Mouse (Mus musculus): ENCODE results near the gene Krt81. TPM values are rescaled to one million over a fixed set of nuclear protein-coding genes. Genes with fewer than 3 reads are reported as not detected.

Gene Krt81
- not detected for total RNA-seq (2021)
- long read RNA-seq, experiment 1: 0 reads
- long read RNA-seq, experiment 2: 0 reads

DNA sequence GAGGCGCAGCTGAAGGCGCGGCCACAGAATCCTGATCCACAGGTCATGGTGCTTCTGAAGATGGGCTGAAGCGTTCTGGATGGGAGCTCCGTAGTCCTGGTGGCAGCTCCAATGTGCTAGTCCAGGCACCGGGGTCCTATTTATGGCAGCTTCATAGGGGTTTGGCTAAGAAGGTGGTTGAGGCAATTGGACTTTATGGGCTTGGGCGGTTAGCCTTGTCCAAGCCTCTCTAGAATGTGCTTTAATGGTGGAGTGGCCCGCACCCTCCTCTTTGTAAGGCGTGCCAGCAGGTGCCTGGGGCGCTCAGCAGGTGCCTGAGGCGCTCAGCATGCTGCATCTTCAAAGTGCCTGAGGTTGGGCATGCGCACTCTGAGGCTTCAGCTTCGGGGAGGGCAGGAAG is at the start of gene Krt81:
Gene Krt81 (minus strand): TSS at position 101 of the 400 bp plus-strand sequence.
- no peak for DNase-seq (ENCODE audit: low spot score in 2 of 2)

DNA sequence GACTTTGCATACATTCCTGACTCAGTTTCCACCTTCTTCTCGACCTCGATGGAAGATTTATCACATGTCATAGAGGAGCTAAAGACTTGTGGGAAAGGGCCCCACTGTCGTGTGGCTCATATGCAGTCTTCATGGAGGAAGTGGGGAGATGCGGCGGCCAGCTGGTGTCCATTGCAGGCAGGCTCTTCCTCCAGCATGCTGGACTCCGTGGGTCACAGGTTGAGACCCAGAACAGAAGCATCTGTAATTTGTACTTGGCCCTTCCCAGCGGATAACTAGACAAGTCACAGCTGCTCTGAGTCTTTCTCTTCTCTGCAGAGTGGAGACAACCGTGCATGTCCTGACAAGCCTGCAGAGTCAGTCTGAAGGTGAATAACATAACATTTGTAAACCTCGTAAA is 44.7 kb upstream of the Krt81 start:
- DNase-seq (ENCODE audit: low spot score in 2 of 2): no peak

DNA sequence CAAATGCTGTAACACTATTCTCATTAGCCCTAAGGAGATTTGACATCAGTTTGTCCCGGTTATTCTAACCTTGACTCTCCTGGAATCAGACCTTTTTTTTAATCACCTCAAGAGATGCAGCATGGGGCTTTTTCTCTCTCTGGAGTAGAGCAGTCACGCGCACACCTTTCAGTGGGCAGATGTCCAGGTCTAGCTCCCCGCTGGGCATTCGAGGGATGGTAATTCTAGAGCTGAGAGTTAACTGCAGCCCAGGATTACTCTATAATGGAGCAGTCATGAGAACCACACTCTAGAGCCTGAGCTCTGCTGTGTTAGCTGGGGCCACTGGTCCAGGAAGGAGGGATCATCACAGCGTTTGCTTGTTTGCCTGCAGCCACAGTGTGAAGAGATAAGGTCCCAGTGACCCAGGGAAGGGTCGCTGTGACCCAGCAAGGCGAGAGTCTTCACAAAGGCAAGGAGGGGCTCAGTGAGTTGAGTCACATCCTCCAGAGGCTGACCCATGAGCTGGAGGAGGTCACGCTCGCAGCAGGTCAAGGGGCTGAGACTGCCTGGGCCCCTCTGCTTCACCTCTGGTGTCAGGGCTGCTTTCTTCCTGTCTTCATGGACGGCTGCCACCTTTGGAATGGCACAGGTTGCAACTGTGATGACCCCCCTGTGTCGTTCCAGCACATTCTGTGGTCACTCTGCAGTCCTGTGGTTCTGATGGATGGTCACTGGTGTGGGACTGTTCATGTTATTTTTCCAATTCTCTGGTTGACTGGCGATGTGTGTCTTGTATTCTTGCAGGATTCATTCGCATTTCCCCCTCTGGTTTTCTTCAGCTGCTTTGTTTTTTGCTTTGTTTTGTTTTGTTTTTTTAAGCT is 43.6 kb upstream of the Krt81 start:
- no peak for DNase-seq (ENCODE audit: low spot score in 2 of 2)

DNA sequence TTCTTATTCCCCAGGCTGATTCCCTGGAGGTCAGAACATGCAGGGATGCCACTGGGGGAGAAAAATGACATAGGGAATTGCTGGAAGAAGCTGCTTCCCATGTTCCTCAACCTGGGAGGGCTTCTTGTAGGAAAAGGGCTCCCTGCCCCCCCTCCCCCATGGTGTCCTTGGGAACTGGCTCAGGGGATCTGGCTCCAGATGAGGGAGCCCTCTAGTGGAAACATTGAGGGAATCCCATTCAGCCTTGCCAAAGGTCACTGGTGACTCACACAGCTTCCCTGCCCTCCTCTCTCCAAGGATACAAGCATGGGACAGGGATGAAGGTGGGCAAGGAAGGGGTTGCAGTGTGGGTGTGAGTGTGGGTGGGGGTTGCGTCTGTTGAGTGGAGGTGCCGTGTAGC is 33.6 kb upstream of the Krt81 start:
- DNase-seq (ENCODE audit: low spot score in 2 of 2): no peak

DNA sequence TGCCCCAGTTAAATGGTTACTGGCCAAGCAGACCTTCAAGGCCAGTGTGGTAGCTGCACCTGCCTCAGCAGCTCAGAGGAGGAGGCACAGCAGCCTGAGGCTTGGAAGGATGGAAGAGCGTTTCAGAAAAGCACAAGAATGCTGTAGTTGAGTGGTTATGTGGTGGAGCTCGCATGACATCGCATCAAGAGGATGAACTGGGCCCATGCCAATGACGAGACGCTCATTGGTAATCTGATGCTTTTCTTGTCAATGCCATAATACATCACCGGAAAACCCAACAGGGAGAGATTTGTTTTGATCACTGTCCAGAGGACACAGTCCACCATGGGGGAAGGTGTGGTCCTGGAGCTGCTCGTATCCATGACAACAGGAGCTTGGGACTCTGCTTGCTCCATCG is 31.7 kb upstream of the Krt81 start:
- no peak for DNase-seq (ENCODE audit: low spot score in 2 of 2)

DNA sequence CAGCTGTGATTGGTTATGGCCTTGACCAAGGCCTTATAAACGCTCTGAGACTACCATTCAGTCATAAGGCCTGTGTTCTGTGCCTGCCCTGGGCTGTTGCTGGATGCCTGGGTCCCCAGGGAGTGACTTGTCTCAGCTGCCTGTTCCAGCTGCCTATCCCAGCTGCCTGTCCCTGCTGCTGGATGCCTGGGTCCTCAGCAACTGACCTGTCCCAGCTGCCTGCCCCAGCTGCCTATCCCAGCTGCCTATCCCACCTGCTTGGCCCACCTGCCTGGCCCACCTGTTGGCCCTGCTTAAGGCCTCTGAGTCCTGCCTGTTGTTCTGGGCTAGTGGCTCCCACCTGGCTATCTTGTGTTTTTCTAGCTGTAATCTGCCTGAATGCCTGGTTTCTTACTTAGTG is 30.7 kb upstream of the Krt81 start:
- DNase-seq (ENCODE audit: low spot score in 2 of 2): no peak

DNA sequence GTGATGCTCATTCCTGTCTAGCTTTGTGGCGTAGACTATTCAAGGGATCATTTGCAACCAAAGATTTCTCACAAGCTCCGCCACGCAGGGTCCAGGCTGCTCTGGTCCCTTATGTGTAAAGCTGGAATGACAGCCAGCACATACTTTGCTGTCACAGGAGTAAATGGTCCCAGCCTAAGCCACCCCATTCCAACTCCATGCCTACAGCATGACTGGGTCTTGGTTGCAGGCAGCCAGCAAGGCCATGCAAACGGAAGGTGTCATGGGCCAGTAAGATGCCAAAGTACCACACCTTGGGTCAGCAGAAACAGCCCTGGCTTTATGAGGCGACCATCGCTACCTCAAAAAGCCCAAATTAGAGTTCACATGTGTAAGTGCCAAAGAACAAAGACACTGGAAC is 30.2 kb upstream of the Krt81 start:
- DNase-seq (ENCODE audit: low spot score in 2 of 2): no peak

DNA sequence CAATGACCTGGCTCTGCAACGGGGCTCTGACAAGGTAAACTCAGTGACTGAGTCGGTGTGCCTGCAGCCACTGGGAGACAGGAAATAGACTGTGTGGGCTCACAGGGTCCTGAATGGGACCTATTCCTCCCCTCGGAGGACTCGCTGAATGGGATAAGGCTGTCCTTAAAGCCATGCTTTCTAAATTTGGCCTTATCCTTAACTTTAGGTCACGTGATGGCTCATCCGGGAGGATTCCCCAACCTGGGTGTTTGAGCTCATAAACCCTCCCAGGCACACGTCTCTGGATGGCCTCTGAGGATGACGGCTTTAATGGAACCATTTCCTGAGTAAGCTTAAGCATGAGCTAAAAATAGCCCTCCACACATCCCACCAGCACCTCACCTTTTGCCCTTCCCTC is 29.2 kb upstream of the Krt81 start:
- DNase-seq (ENCODE audit: low spot score in 2 of 2): no peak

DNA sequence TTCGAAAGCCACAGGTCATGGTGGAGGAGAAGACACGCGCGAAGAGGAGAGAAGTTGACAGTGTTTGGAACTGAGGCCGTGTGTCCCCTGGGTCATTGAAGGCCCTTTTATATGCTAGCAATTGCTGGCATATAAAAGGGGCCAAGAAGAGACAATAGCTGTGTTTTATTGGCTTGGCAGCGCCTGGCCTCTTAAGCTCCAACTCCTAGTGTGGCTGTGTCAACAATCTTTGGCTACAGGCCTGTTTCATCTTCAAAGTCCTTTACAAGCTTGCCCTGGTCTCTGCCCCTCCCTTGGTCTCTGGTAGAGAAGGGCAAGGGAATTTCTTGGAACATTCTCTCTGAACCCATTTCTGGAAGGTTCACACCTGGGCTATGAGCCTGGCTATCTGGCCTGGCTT is 27.9 kb upstream of the Krt81 start, which contains the start of gene Krt83:
Gene Krt83 (minus strand): TSS at position 82 of the 400 bp plus-strand sequence.
- DNase-seq (ENCODE audit: low spot score in 2 of 2): no peak

DNA sequence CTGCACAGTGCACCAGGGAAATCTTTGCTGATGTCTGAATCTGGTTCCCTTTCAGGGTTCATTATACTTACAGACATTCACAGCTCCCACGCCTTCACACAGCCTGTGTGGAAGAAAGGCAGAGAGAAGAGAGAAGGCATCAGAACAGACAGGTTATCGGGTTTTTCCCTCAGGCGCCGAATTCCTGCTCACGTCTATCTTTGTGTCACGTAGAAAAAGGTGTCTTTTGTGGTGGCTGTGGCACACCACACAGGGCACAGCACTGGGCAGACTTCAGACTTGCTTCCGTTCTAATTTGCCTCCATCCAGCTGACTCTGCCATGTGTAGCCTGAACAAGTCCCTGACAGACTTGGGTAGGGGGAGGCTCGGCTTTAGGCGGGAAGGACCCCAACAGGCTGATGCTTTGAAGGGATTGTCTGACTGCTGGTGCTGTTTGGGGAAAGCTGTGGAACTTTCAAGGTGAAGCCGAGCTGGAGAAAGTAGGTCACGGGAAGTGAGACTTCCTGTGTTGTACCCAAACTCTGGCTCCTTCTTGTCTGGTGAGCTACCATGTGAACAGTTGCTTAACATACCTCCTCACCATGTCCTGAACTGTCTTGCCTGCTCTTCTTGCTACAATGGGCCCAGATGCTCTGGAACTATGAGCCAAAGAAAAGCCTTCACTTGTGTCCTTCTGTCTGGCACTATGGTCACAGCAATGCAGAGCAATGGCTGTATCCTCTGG is 22.5 kb upstream of the Krt81 start:
- no peak for DNase-seq (ENCODE audit: low spot score in 2 of 2)

DNA sequence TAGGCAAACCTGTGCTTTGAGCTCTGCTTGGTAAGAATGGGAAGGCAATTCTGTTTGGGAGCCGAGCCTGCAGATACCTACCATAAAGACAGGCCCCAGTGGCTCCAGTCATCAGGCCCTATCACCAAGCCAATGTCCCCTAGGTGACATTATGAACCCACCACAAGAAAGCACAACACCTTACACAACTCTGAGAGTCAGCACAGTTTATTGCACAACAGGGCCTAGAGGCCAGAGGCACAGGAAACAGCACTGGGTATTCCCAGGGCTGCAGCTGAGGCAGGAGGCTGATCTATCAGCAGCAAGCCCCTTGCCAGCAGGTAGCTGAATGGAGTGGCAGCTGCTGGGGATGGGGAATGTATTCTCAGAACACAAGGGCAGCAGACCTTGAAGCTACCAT is 21.4 kb upstream of the Krt81 start:
- no peak for DNase-seq (ENCODE audit: low spot score in 2 of 2)

DNA sequence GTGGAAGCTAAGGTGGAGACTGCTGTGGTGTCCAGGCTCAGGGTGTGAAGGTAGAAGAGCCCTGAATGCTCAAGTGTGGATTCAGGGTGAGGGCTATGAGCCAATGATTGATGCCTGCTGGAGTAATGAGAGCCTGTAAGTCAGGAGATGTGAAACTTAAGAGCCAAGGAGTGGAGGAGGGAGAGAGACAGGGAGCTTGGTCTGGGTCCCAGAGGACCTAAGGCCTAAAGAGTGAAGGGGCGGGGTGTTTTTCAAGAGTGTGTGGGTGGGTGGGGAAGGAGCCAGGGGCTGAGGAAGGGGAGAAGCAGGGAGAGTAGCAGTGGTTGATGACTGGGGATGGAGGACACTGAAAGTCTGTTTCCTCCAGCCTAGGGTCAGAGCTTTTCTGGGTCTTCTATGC is 20.1 kb upstream of the Krt81 start:
- DNase-seq (ENCODE audit: low spot score in 2 of 2): no peak

DNA sequence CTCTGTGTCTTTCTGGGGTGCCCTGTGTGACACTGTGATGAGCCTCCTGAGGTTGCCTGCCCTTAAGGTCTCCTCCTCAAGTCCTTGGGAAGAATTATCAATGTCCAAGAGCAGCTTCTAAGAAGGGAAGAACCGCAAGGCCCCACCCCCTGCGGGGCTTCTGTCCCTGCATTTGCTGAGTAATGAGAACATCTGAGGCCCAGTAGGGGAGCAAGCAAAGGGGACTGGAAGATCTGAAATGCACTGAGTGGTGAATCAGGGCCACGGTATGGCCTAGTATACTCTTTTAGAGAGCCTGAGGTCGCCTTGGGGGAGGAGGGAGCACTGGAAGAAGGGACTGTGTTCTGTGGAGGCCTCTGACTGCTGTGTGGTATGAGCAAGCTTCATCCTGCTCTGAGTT is 18.5 kb upstream of the Krt81 start:
- DNase-seq (ENCODE audit: low spot score in 2 of 2): no peak

DNA sequence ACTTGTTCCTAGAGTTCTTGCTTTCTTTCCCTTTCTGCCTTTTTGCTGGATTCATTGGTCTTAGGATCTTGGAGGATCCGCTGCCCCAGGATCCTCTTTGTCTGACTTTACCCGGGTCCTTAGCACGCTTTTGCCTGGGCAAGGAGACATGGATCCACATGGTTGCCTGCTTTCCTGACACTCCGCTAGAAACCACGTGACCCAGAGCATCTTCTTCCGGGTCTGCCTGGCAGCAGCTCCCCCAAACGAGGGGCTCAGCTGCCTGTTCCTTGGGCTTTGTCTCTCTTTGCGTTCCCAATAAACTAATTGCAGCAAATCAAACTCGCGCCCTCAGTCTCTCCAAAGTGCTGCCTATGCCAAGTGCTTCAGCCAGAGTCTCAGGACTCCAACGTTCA is 16.1 kb upstream of the Krt81 start:
- DNase-seq (ENCODE audit: low spot score in 2 of 2): no peak

DNA sequence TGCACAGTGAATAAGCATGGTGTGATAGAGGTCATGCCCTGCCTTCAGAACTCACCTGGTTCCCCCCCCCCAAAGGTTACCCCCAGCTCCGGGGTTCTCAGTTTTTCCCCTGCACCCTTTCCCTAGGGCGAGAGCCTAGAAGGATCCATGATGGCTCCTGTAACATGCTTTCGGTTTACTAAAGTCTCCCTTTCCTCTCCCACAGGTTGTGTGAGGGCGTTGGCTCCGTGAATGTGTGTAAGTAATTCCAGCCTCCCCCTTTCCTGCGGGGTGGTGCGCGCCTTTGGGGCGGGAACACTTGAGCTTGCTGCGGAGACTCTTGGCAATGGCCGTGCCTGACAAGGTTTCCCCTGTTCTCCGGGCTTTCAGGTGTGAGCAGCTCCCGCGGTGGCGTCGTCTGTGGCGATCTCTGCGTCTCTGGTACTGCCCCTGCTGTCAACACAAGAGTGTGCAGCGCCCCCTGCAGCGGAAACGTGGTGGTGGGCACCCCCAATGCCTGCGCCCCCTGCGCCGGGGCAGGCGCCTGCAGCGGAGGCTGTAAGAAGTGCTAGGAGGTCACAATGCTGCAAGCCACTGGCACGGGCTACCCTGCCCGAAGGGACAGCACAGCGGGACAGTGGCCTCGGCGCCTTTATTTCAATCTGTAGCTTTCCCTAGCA is 15.6 kb upstream of the Krt81 start:
- peak; percentile 34 to 46 for DNase-seq (ENCODE audit: low spot score in 2 of 2)

DNA sequence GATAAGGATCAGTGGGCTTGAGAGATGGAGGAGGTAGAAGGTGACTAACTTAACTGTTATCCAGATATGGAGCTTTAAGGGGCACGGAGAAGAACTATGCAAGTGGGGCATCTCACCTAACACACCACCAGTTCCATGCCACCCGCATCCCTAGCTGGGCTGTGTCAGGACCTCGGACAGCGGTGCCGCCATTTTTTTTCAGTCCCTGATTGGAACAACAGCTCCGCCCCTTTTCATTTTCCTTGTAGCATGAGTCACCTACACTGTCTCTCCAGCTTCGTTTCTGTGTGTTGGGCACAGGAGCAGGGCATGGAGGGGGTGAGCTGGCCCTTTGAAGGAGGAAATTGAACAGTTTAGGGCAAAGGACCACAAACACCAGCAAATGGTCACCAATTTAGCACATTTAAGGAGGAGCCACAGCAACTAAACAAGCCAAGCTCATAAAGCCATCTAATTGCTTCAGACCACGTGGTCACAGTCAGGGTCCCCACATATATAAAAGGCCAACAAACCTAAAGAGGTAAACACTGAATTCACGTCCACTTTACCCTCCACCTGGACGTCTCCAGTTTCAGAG is 9.5 kb upstream of the Krt81 start, which contains the start of gene Krt86:
Gene Krt86 (plus strand): TSS at position 527 of the 577 bp plus-strand sequence.
- DNase-seq (ENCODE audit: low spot score in 2 of 2): no peak

DNA sequence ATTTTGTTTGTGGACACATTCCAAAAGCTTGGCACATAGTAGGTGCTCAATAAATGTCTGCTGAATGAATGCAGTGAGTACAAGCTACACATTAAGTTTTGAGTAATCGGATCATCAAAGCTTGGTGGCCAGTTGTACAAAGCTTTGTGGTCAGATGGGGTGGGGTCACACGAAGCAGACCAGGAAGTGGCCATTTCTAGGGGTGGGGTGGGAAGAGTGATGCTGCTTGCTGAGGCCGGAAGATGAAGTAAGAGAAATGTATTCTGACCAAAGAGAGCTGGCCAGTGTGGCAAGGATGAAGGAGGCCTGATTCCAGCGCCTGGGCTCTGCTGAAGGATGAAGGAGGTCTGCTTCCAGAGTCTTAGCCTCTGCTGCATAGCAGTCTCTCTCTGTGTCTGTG is 5.5 kb upstream of the Krt81 start:
- no peak for DNase-seq (ENCODE audit: low spot score in 2 of 2)

DNA sequence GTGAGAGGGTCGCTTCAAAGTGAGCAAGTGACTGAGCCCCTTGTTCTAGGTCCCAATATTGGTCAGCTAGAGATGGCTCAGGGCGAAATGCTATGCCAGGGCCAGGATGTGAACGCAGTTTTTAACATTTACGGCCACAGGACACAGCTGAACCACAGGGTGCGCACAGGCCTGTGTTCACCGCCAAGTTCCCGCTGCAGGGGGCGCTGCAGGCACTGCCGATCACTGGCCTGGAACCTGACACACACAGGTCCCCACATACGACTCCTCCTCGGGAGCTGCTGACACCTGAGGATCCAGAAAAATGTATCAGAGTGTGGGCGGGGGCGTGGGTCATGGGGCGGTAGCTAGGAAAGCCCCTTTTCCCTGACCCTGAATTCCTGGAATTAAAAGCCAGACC is 4.3 kb downstream of the Krt81 start:
- no peak for DNase-seq (ENCODE audit: low spot score in 2 of 2)

DNA sequence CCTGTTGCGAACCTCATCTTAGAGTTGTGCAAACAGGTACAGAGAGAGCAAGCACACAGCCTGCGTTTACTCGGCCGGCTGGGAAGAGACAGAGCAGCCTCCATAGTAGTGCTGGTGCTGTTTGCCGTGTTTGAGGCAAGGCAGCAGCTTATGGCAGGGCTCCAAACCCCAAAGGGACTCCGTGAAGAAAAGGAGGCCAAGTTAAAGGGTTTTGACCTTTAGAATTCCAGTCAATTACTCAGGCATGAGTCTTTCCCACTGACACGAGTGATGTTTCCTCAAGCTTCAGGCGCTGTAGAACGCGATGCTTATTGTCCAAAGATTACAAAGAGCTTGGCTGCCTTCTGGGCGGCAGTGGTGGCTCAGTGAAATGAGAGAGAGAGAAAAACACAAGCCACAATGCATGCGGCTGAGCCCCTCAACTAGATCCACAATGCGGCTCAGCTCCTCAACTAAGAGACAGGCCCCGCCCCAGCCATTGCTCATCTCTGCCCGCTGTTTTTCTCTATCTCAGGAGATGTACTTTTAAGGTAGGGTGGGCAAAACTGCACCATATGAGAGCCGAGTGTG is 5.1 kb downstream of the Krt81 start:
- DNase-seq (ENCODE audit: low spot score in 2 of 2): no peak

DNA sequence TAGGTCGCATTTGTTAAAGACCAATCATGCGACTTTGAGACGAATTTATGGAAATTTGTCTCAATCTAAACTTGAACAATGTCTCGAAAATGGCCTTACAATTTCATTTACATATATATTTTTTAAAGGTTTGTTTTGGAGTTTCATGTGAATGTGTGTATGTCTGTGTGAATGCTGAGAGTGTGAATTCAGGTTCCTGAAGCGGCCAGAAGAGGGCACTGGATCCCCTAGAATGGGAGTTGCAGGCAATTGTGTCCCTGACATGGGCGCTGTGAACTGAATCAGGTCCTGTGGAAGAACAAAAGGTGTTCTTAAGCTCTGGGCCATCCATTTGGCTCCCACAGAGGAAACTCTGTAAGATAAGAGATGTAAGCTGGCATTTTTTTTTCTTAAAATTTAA is 7.7 kb downstream of the Krt81 start:
- no peak for DNase-seq (ENCODE audit: low spot score in 2 of 2)

DNA sequence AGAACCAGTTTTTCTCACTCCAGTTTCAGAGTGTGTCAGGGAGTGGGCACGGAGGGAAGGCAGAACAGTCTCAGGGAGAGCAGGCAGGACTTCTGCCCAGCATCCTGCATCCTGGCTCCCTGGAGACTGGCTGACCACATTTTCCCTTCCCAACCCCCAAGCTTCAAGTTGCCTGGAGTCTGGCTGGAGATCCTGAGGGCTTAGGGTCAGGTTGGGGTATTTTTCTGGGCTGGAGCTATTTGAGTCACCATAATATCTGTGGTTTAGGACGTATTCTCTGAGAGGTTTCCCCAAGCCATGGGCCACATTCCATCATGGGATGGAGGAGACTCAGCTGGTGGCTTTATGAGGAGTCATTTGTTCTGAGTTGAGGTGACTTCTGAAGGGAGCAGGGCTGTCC is 8.3 kb downstream of the Krt81 start:
- DNase-seq (ENCODE audit: low spot score in 2 of 2): no peak

All from layer of hippocampus, postnatal 14 days (tissue).